Mouse (Mus musculus) testis, adult 2 months (tissue): Measurements from ENCODE around the gene Nlk.

Experiments used
- CTCF ChIP-seq: fragments of 200-500 bp; IDR thresholded peaks from 2 replicates; pipeline ENCODE4 v1.5.1; 2012; ENCODE audit warnings: low read depth, mild to moderate bottlenecking, inconsistent platforms, low read length, moderate library complexity; ENCODE audit not compliant: control insufficient read depth, insufficient read depth, insufficient replicate concordance
- POLR2A ChIP-seq: fragments of 200-500 bp; IDR thresholded peaks from 2 replicates; pipeline ENCODE4 v1.6.1; 2012; ENCODE audit warnings: low read depth, mild to moderate bottlenecking, inconsistent platforms, low read length, moderate library complexity; ENCODE audit not compliant: control insufficient read depth

GRCm38 (mm10) chr11:78742461-78742860 is 45.3 kb upstream of the Nlk start:
- TF ChIP-seq CTCF: no peak
- TF ChIP-seq POLR2A: no peak
